Mouse (Mus musculus) stomach, postnatal 0 days (tissue): ENCODE data around the gene Auts2.

ENCODE experiments used
- CTCF ChIP-seq: IDR thresholded peaks from 2 replicates; pipeline ENCODE4 v1.5.1; 2016; ENCODE audit warnings: antibody characterized with exemption, low read depth, mild to moderate bottlenecking, moderate library complexity
- EP300 ChIP-seq: optimal IDR thresholded peaks from 2 replicates; pipeline ENCODE3; 2016; ENCODE audit warnings: antibody characterized with exemption

DNA sequence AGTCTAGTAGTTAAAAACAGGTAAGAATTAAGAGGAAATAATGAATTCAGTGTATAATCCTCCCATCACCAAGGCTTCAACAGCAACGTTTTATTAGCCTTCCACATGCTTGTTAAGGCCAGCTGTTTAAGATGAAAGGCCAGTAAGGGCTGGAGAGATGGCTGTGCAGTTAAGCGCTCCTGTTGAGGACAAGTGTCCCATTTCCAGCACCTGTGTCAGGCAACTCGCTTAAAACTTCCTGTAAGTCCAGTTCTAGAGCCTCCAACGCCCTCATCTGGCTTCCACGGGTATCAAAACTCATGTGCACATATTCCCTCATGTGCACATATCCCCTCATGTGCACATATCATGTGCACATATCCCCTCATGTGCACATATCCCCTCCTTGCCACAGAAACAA is 41.1 kb downstream of the Auts2 start:
- TF ChIP-seq CTCF (0 out of 2 replicates have a peak, but pooled peaks have one; percentile 16), EP300 (no peak)
